Mouse (Mus musculus): ENCODE measurements at regions not wholly inside any gene's neighbourhood (a gene's known extent, or its start where the extent isn't known, plus 50 kb on each side); places are given as distances from the start of the nearest gene placed in this dataset.

- TF ChIP-seq CTCF (IDR thresholded peaks at IDR 0.05; ENCODE audit: borderline replicate concordance, extremely low read depth, insufficient read depth, insufficient read length) (no peak), POLR2A (IDR thresholded peaks at IDR 0.05; ENCODE audit: borderline replicate concordance, extremely low read depth, insufficient read depth, insufficient read length, poor library complexity, severe bottlenecking) (no peak)
Measured at GRCm38 (mm10) chr7:58557535-58557934, 98.4 kb upstream of the Atp10a start.

Data from brain, embryonic 14.5 days (tissue).